11 mouse cellular contexts compared by ENCODE assay signal in the genomic region with DNA sequence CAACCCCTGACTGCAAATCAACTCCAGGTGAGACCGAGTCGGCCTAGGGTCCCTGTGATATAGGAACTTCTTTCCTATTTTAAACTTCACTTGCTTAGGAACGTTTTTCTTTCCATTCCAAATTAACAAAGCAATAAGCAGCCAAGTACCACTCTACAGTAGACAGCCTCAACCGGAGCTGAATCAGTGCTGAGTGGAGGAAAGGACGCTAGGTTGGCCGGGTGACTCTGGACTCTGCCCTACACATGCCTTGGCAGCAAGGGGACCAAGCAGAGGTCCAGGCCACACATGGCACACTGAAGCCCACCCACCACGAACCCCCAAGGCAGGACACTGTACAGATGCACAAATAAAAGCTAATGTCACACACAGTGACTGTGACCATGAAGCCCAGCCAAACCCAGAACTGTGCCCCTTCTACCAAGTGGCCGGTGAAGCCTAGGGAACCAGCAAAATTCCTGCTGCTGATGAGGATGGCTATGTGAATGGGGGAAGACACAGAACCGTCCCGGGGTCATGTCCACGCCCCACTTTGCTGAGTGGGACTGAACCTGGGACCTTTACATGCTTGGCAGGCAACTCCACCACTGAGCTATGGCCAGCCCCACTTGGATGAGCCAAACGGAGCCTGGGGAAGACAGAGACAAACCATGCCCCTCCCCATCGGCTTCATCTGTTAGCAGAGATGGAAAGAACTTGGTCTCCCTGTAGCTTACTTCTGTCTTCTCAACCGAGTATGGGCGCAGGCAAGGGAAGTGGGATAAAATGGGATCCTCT. TPM values are rescaled to one million over a fixed set of nuclear protein-coding genes. Genes with fewer than 3 reads are reported as not detected.
A peak's percentile ranks its signal among the peaks of the same experiment; 100 is the strongest.
DNase-seq lines count a peak whose midpoint lies in the region; ATAC-seq and TF ChIP-seq lines count a peak whose summit lies in the region.
"Had no signal": no experiment of that assay in that cellular context is flagged by ENCODE, and none has a peak within 500 bp of the region (broad histone marks: within the 10 kb centered on the region; RNA-seq: fewer than 3 reads in every experiment).

No protein-coding gene starts in this region.

- no peak overlapping the region for H3K9ac ChIP-seq in hindbrain, embryonic 13.5 days
- no peak overlapping the region for H3K9ac ChIP-seq in hindbrain, embryonic 12.5 days
- no peak overlapping the region for H3K9ac ChIP-seq in neural tube, embryonic 13.5 days
- H3K9ac ChIP-seq in intestine, postnatal 0 days (ENCODE audit: low read depth, low read length) = no peak overlapping the region
- no peak overlapping the region for H3K9ac ChIP-seq in stomach, embryonic 16.5 days (ENCODE audit: low read length)
- H3K9ac ChIP-seq: forebrain, embryonic 12.5 days had no signal

- no peak overlapping the region for H3K4me2 ChIP-seq in hindbrain, embryonic 13.5 days
- no peak overlapping the region for H3K4me2 ChIP-seq in hindbrain, embryonic 12.5 days (replicated peaks)
- H3K4me2 ChIP-seq in neural tube, embryonic 13.5 days = no peak overlapping the region
- H3K4me2 ChIP-seq in intestine, postnatal 0 days (replicated peaks; ENCODE audit: low read depth) = no peak overlapping the region
- no peak overlapping the region for H3K4me2 ChIP-seq in stomach, embryonic 16.5 days (ENCODE audit: low read depth, low read length)
- H3K4me2 ChIP-seq: forebrain, embryonic 12.5 days had no signal

- peaks cover 50% of the 10 kb centered on the region for H3K4me1 ChIP-seq in hindbrain, embryonic 13.5 days (replicated peaks)
- H3K4me1 ChIP-seq in hindbrain, embryonic 12.5 days = peaks cover 32% of the 10 kb centered on the region
- H3K4me1 ChIP-seq in neural tube, embryonic 13.5 days (replicated peaks) = peaks cover 48% of the 10 kb centered on the region
- peaks cover 46% of the 10 kb centered on the region for H3K4me1 ChIP-seq in intestine, postnatal 0 days (replicated peaks; ENCODE audit: control insufficient read depth, insufficient read depth, low read length)
- peaks cover 64% of the 10 kb centered on the region for H3K4me1 ChIP-seq in stomach, embryonic 16.5 days (ENCODE audit: control insufficient read depth, insufficient read depth, low read length)

- no peak for DNase-seq in neural tube, embryonic 10.5 days (ENCODE audit: extremely low spot score, low spot score)
- DNase-seq in ovary, adult 18-20 months (ENCODE audit: low spot score) = no peak
- no peak for DNase-seq in spleen, adult 18-20 months
- DNase-seq: adrenal gland, adult 8-10 months; cerebellum, adult 9-11 months had no signal

- H3K27ac ChIP-seq in hindbrain, embryonic 13.5 days = peak overlapping the region; percentile 45
- no peak overlapping the region for H3K27ac ChIP-seq in hindbrain, embryonic 12.5 days
- H3K27ac ChIP-seq in neural tube, embryonic 13.5 days (replicated peaks) = peak overlapping the region; percentile 63; the same call in 1 of the 2 replicates
- H3K27ac ChIP-seq in intestine, postnatal 0 days (ENCODE audit: low read depth, low read length) = peak overlapping the region; percentile 46; the same call in 1 of the 2 replicates
- peak overlapping the region; percentile 95; the same call in 1 of the 2 replicates for H3K27ac ChIP-seq in stomach, embryonic 16.5 days (ENCODE audit: low read length)

- ATAC-seq in hindbrain, embryonic 13.5 days (ENCODE audit: low FRiP score) = no peak
- ATAC-seq in hindbrain, embryonic 12.5 days (ENCODE audit: low FRiP score) = no peak
- no peak for ATAC-seq in neural tube, embryonic 13.5 days (ENCODE audit: low read depth)
- ATAC-seq in intestine, postnatal 0 days = no peak
- no peak for ATAC-seq in stomach, embryonic 16.5 days (ENCODE audit: insufficient read depth, low FRiP score)

- H3K36me3 ChIP-seq in hindbrain, embryonic 13.5 days = no peaks in the 10 kb centered on the region
- H3K36me3 ChIP-seq in hindbrain, embryonic 12.5 days = no peaks in the 10 kb centered on the region
- H3K36me3 ChIP-seq in neural tube, embryonic 13.5 days = no peaks in the 10 kb centered on the region
- H3K36me3 ChIP-seq in intestine, postnatal 0 days (ENCODE audit: control insufficient read depth, insufficient read depth) = no peaks in the 10 kb centered on the region
- H3K36me3 ChIP-seq in stomach, embryonic 16.5 days (ENCODE audit: control insufficient read depth, insufficient read depth, low read length) = no peaks in the 10 kb centered on the region
- H3K36me3 ChIP-seq: forebrain, embryonic 12.5 days had no signal

- TF ChIP-seq CTCF in intestine, postnatal 0 days (IDR thresholded peaks at IDR 0.05; ENCODE audit: low read depth) = no peak

- no peak overlapping the region for H3K4me3 ChIP-seq in hindbrain, embryonic 13.5 days
- H3K4me3 ChIP-seq in hindbrain, embryonic 12.5 days = no peak overlapping the region
- H3K4me3 ChIP-seq in neural tube, embryonic 13.5 days = no peak overlapping the region
- no peak overlapping the region for H3K4me3 ChIP-seq in intestine, postnatal 0 days (ENCODE audit: low read depth, low read length)
- no peak overlapping the region for H3K4me3 ChIP-seq in stomach, embryonic 16.5 days (replicated peaks; ENCODE audit: low read length)
- H3K4me3 ChIP-seq: forebrain, embryonic 12.5 days had no signal

- H3K27me3 ChIP-seq in hindbrain, embryonic 13.5 days = no peaks in the 10 kb centered on the region
- no peaks in the 10 kb centered on the region for H3K27me3 ChIP-seq in hindbrain, embryonic 12.5 days
- no peaks in the 10 kb centered on the region for H3K27me3 ChIP-seq in neural tube, embryonic 13.5 days
- no peaks in the 10 kb centered on the region for H3K27me3 ChIP-seq in intestine, postnatal 0 days (replicated peaks; ENCODE audit: control insufficient read depth, insufficient read depth, low read length)
- H3K27me3 ChIP-seq in stomach, embryonic 16.5 days (ENCODE audit: control insufficient read depth, insufficient read depth, low read length) = no peaks in the 10 kb centered on the region

- 82% methylated on average over 15 of the region's 15 CpGs for WGBS in hindbrain, embryonic 13.5 days
- WGBS in hindbrain, embryonic 12.5 days = 78% methylated on average over 15 of the region's 15 CpGs
- WGBS in neural tube, embryonic 13.5 days = 79% methylated on average over 15 of the region's 15 CpGs
- 56% methylated on average over 15 of the region's 15 CpGs for WGBS in intestine, postnatal 0 days
- WGBS in stomach, embryonic 16.5 days = 60% methylated on average over 15 of the region's 15 CpGs

- H3K9me3 ChIP-seq in hindbrain, embryonic 13.5 days = no peaks in the 10 kb centered on the region
- H3K9me3 ChIP-seq in hindbrain, embryonic 12.5 days (replicated peaks) = no peaks in the 10 kb centered on the region
- no peaks in the 10 kb centered on the region for H3K9me3 ChIP-seq in neural tube, embryonic 13.5 days
- H3K9me3 ChIP-seq in intestine, postnatal 0 days (ENCODE audit: control insufficient read depth) = no peaks in the 10 kb centered on the region
- no peaks in the 10 kb centered on the region for H3K9me3 ChIP-seq in stomach, embryonic 16.5 days (replicated peaks; ENCODE audit: control insufficient read depth, low read length)
- H3K9me3 ChIP-seq: forebrain, embryonic 12.5 days had no signal

RNA-seq across cellular contexts. Expression of a gene that starts 45.2 kb away (rescaled TPM):
- polyA plus RNA-seq in hindbrain, embryonic 13.5 days (2015; fragmentation: Nextera tagmentation; extraction: Ambion mirVana) = 5.2 and 5.3 TPM in 2 replicates
- 12.7 and 13.4 TPM in 2 replicates for polyA plus RNA-seq in hindbrain, embryonic 12.5 days (2016; fragmentation: Nextera tagmentation; extraction: Ambion mirVana)
- 6.2 and 8.0 TPM in 2 replicates for polyA plus RNA-seq in neural tube, embryonic 13.5 days (2015; fragmentation: Nextera tagmentation; extraction: Ambion mirVana)
- polyA plus RNA-seq in intestine, postnatal 0 days (2015; fragmentation: Nextera tagmentation; extraction: Ambion mirVana) = 16.7 and 18.1 TPM in 2 replicates
- 21.3 and 22.0 TPM in 2 replicates for polyA plus RNA-seq in stomach, embryonic 16.5 days (2015; fragmentation: Nextera tagmentation; extraction: Ambion mirVana)
